In genomic region chr9:107333686-107334085, GRCm38 (mm10) we compare ENCODE assay signal across 21 mouse cellular contexts. TPM values are rescaled to one million over a fixed set of nuclear protein-coding genes. Genes with fewer than 3 reads are reported as not detected.
A peak's percentile ranks its signal among the peaks of the same experiment; 100 is the strongest.
DNase-seq lines count a peak whose midpoint lies in the region; ATAC-seq and TF ChIP-seq lines count a peak whose summit lies in the region.
"Had no signal": no experiment of that assay in that cellular context is flagged by ENCODE, and none has a peak within 500 bp of the region (broad histone marks: within the 10 kb centered on the region; RNA-seq: fewer than 3 reads in every experiment).

No protein-coding gene starts in this region.

- no peak for TF ChIP-seq CTCF in small intestine, adult 2 months (IDR thresholded peaks at IDR 0.05; ENCODE audit: extremely low read depth, insufficient read length, insufficient replicate concordance, low read depth, low read length)

- 0 out of 2 replicates have a peak overlapping the region, but pooled peaks have one; percentile 21 for H3K9ac ChIP-seq in intestine, embryonic 16.5 days (ENCODE audit: low read depth, low read length)
- H3K9ac ChIP-seq in intestine, embryonic 15.5 days = no peak overlapping the region
- H3K9ac ChIP-seq: hindbrain, embryonic 13.5 days; liver, embryonic 15.5 days; lung, embryonic 15.5 days had no signal

- no peak overlapping the region for H3K4me3 ChIP-seq in intestine, embryonic 16.5 days (ENCODE audit: low read length)
- no peak overlapping the region for H3K4me3 ChIP-seq in intestine, embryonic 15.5 days (replicated peaks)
- H3K4me3 ChIP-seq in small intestine, adult 2 months (ENCODE audit: low read depth, low read length) = no peak overlapping the region
- H3K4me3 ChIP-seq: hindbrain, embryonic 13.5 days; layer of hippocampus, adult 2 months; liver, embryonic 15.5 days; lung, embryonic 15.5 days had no signal

- no peak for ATAC-seq in intestine, embryonic 16.5 days
- no peak for ATAC-seq in intestine, embryonic 15.5 days
- ATAC-seq in activated CD4-positive, CD25-positive, alpha-beta regulatory T cell, adult 4 months = peak; percentile 44
- ATAC-seq: midbrain, embryonic 16.5 days; Patski had no signal

- no peaks in the 10 kb centered on the region for H3K27me3 ChIP-seq in intestine, embryonic 16.5 days (replicated peaks; ENCODE audit: control insufficient read depth, insufficient read depth, low read length)
- H3K27me3 ChIP-seq in intestine, embryonic 15.5 days (replicated peaks) = no peaks in the 10 kb centered on the region
- no peaks in the 10 kb centered on the region for H3K27me3 ChIP-seq in small intestine, adult 2 months (ENCODE audit: control insufficient read depth, insufficient read depth, low read length)
- H3K27me3 ChIP-seq: hindbrain, embryonic 13.5 days; liver, embryonic 15.5 days; lung, embryonic 15.5 days; Patski had no signal

- 53% methylated on average over 2 of the region's 2 CpGs for WGBS in intestine, embryonic 16.5 days
- 58% methylated on average over 2 of the region's 2 CpGs for WGBS in intestine, embryonic 15.5 days
- 81% methylated on average over 2 of the region's 2 CpGs for WGBS in small intestine, adult 2 months

- H3K36me3 ChIP-seq in intestine, embryonic 16.5 days (ENCODE audit: control insufficient read depth, insufficient read depth, low read length) = no peaks in the 10 kb centered on the region
- H3K36me3 ChIP-seq in intestine, embryonic 15.5 days = no peaks in the 10 kb centered on the region
- 0 out of 2 replicates have a peak, but pooled peaks cover 2% of the 10 kb centered on the region for H3K36me3 ChIP-seq in small intestine, adult 2 months (ENCODE audit: control insufficient read depth, insufficient read depth, low read length)
- H3K36me3 ChIP-seq: liver, embryonic 15.5 days; lung, embryonic 15.5 days had no signal

- no peaks in the 10 kb centered on the region for H3K9me3 ChIP-seq in intestine, embryonic 16.5 days (ENCODE audit: control insufficient read depth, low read length)
- no peaks in the 10 kb centered on the region for H3K9me3 ChIP-seq in intestine, embryonic 15.5 days
- H3K9me3 ChIP-seq: hindbrain, embryonic 13.5 days; liver, embryonic 15.5 days; lung, embryonic 15.5 days had no signal

- H3K4me2 ChIP-seq in intestine, embryonic 16.5 days (ENCODE audit: low read depth, low read length) = no peak overlapping the region
- H3K4me2 ChIP-seq in intestine, embryonic 15.5 days (replicated peaks) = no peak overlapping the region
- H3K4me2 ChIP-seq: hindbrain, embryonic 13.5 days; liver, embryonic 15.5 days; lung, embryonic 15.5 days had no signal

- no peak for TF ChIP-seq POLR2A in small intestine, adult 2 months (IDR thresholded peaks at IDR 0.05; ENCODE audit: low read depth, low read length)

- H3K4me1 ChIP-seq in intestine, embryonic 16.5 days (ENCODE audit: control insufficient read depth, insufficient read depth, low read length) = peaks cover 8% of the 10 kb centered on the region
- 0 out of 2 replicates have a peak, but pooled peaks cover 6% of the 10 kb centered on the region for H3K4me1 ChIP-seq in intestine, embryonic 15.5 days (replicated peaks)
- peaks cover 5% of the 10 kb centered on the region; the same call in 1 of the 2 replicates for H3K4me1 ChIP-seq in small intestine, adult 2 months (ENCODE audit: control insufficient read depth, insufficient read depth, insufficient read length, low read length)

- H3K27ac ChIP-seq in intestine, embryonic 16.5 days (ENCODE audit: low read length) = no peak overlapping the region
- no peak overlapping the region for H3K27ac ChIP-seq in intestine, embryonic 15.5 days
- peak overlapping the region; percentile 54 for H3K27ac ChIP-seq in small intestine, adult 2 months (ENCODE audit: insufficient read depth, low read depth, low read length)
- H3K27ac ChIP-seq: hindbrain, embryonic 13.5 days; layer of hippocampus, adult 2 months; liver, embryonic 15.5 days; lung, embryonic 15.5 days had no signal

- DNase-seq in thymus, postnatal 25 days = peak; percentile 11
- DNase-seq in thymus, postnatal 10 days (ENCODE audit: low spot score in 2 of 2) = no peak
- no peak for DNase-seq in liver
- DNase-seq in spleen, postnatal 14 days (ENCODE audit: low spot score in 2 of 2) = no peak
- DNase-seq: adrenal gland, postnatal 14 days; cerebellum, adult 8-10 months; gastrocnemius, postnatal 36 days; kidney, adult 9 months; kidney, postnatal 14 days; lung, postnatal 36 days; right cerebral cortex, postnatal 25 days had no signal

RNA-seq across cellular contexts. Expression of gene Hemk1, which starts 4.5 kb away (rescaled TPM):
- 11.2 and 11.8 TPM in 2 replicates for polyA plus RNA-seq in intestine, embryonic 16.5 days (2015; fragmentation: Nextera tagmentation; extraction: Ambion mirVana)
- polyA plus RNA-seq in intestine, embryonic 15.5 days (2015; fragmentation: Nextera tagmentation; extraction: Ambion mirVana) = 9.0 and 11.1 TPM in 2 replicates
- polyA plus RNA-seq in activated CD4-positive, CD25-positive, alpha-beta regulatory T cell, adult 4 months (2017; shearing (Covaris generic)) = 10 to 100 TPM; 25.4 to 27.3 TPM
- polyA plus RNA-seq in small intestine, adult 2 months (2012; rRNA removed) = 9.8 and 9.9 TPM in 2 replicates

RNA-seq across cellular contexts. Expression of gene 6430571L13Rik, which starts 6.7 kb away (rescaled TPM):
- polyA plus RNA-seq in intestine, embryonic 16.5 days (2015; fragmentation: Nextera tagmentation; extraction: Ambion mirVana) = 0.21 and 0.26 TPM in 2 replicates
- polyA plus RNA-seq in intestine, embryonic 15.5 days (2015; fragmentation: Nextera tagmentation; extraction: Ambion mirVana) = 0.28 and 0.40 TPM in 2 replicates
- polyA plus RNA-seq in activated CD4-positive, CD25-positive, alpha-beta regulatory T cell, adult 4 months (2017; shearing (Covaris generic)) = 1 to 10 TPM; 2.7 to 4.6 TPM
- polyA plus RNA-seq in small intestine, adult 2 months (2012; rRNA removed) = 0.10 and 0.25 TPM in 2 replicates

RNA-seq across cellular contexts. Expression of gene Cish, which starts 37.9 kb away (rescaled TPM):
- 17.5 and 19.9 TPM in 2 replicates for polyA plus RNA-seq in intestine, embryonic 16.5 days (2015; fragmentation: Nextera tagmentation; extraction: Ambion mirVana)
- 16.2 and 16.8 TPM in 2 replicates for polyA plus RNA-seq in intestine, embryonic 15.5 days (2015; fragmentation: Nextera tagmentation; extraction: Ambion mirVana)
- polyA plus RNA-seq in activated CD4-positive, CD25-positive, alpha-beta regulatory T cell, adult 4 months (2017; shearing (Covaris generic)) = 100 to 1,000 TPM; 116 to 135 TPM
- 19.1 and 33.6 TPM in 2 replicates for polyA plus RNA-seq in small intestine, adult 2 months (2012; rRNA removed)

RNA-seq across cellular contexts. Expression of gene Mapkapk3, which starts 44.0 kb away (rescaled TPM):
- polyA plus RNA-seq in intestine, embryonic 16.5 days (2015; fragmentation: Nextera tagmentation; extraction: Ambion mirVana) = 41.1 and 47.6 TPM in 2 replicates
- polyA plus RNA-seq in intestine, embryonic 15.5 days (2015; fragmentation: Nextera tagmentation; extraction: Ambion mirVana) = 34.8 and 35.4 TPM in 2 replicates
- 10 to 100 TPM; 57.5 to 62.0 TPM for polyA plus RNA-seq in activated CD4-positive, CD25-positive, alpha-beta regulatory T cell, adult 4 months (2017; shearing (Covaris generic))
- 19.4 and 25.7 TPM in 2 replicates for polyA plus RNA-seq in small intestine, adult 2 months (2012; rRNA removed)
